Mouse (Mus musculus) kidney, postnatal 0 days (tissue): ENCODE results near the gene Pla2g4a. TPM values are rescaled to one million over a fixed set of nuclear protein-coding genes. Genes with fewer than 3 reads are reported as not detected.
A peak's percentile ranks its signal among the peaks of the same experiment; 100 is the strongest.

Source experiments
- ATAC-seq: fragments of 200-750 bp; cut with Nextera tagmentation; replicated peaks from 2 replicates; pipeline ENCODE4 v1.8.0; 2017; ENCODE audit warnings: low read depth, moderate number of reproducible peaks, moderate TSS enrichment, moderate library complexity; ENCODE audit not compliant: low FRiP score
- DNase-seq: peaks from one replicate; pipeline ENCODE4 v3.0.0-alpha.2; 2016; ENCODE audit warnings: low spot score
- H3K27ac ChIP-seq: fragments of 300-500 bp; sonication (generic); 2 replicates; pipeline ENCODE4 v1.5.1; 2014; ENCODE audit warnings: mild to moderate bottlenecking
- H3K27me3 ChIP-seq: fragments of 300-500 bp; sonication (generic); 2 replicates; pipeline ENCODE4 v1.6.1; 2014; ENCODE audit warnings: low read length, mixed read lengths; ENCODE audit not compliant: insufficient read depth
- H3K36me3 ChIP-seq: fragments of 300-500 bp; sonication (generic); 2 replicates; pipeline ENCODE4 v1.6.1; 2014; ENCODE audit warnings: low read length, mixed read lengths; ENCODE audit not compliant: insufficient read depth
- H3K4me1 ChIP-seq: fragments of 300-500 bp; sonication (generic); replicated peaks from 2 replicates; pipeline ENCODE4 v1.6.1; 2014; ENCODE audit warnings: antibody characterized with exemption, low read length, mixed read lengths; ENCODE audit not compliant: insufficient read depth
- H3K4me2 ChIP-seq: fragments of 300-500 bp; sonication (generic); 2 replicates; pipeline ENCODE4 v1.6.1; 2014; ENCODE audit warnings: mild to moderate bottlenecking, low read length, moderate library complexity, mixed read lengths
- H3K4me3 ChIP-seq: fragments of 300-500 bp; sonication (generic); replicated peaks from 2 replicates; pipeline ENCODE4 v1.5.1; 2014; ENCODE audit warnings: low read depth, low read length
- H3K9ac ChIP-seq: fragments of 300-500 bp; sonication (generic); 2 replicates; pipeline ENCODE4 v1.6.1; 2014; ENCODE audit warnings: low read depth, low read length
- H3K9me3 ChIP-seq: fragments of 300-500 bp; sonication (generic); replicated peaks from 2 replicates; pipeline ENCODE4 v1.6.1; 2016; ENCODE audit warnings: low read length, inconsistent platforms, mixed read lengths
- CTCF ChIP-seq: IDR thresholded peaks from 2 replicates; pipeline ENCODE4 v1.5.1; 2016; ENCODE audit warnings: antibody characterized with exemption, low read depth, mild to moderate bottlenecking, moderate library complexity
- WGBS: fragments of 180-500 bp; shearing (Covaris S2); extraction: QIAGEN DNeasy Blood & Tissue Kit; methylation state at CpG from one replicate; pipeline ENCODE4 v1.1.7; 2014; 5-methylcytosine and 5-hydroxymethylcytosine counted together
- polyA plus RNA-seq: library from polyadenylated mRNA; unstranded; fragments of >200 nt; fragmentation: Nextera tagmentation; extraction: Ambion mirVana; gene quantifications from 2 replicates; pipeline ENCODE4 v1.2.1, GENCODE M21; 2015

Pla2g4a gene
- polyA plus RNA-seq, 1 experiment from 2014 or later, result 58.0 TPM

DNA sequence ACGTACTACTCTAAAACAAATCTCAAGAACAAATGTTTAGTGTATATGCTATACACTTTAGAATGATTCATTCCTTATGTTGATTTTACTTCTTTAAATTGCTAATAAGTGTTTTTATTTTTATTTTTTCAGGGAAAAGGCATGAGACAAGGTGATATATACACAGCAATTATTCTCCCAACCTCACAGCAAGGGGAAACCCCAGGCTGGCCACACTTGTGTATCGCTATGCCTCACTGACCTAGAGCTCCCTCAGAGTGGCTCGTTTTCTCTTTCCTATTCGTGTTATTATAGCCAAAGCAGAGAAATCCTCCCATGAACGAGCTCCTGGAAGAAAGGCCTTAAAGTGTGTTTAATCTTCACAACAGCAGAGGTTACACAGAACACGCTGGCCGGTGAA is 106.2 kb downstream of the Pla2g4a start:
- WGBS, result 41% methylated on average over 7 of the region's 7 CpGs
- H3K27ac ChIP-seq, result no peak overlapping the region
- ATAC-seq, result no peak

DNA sequence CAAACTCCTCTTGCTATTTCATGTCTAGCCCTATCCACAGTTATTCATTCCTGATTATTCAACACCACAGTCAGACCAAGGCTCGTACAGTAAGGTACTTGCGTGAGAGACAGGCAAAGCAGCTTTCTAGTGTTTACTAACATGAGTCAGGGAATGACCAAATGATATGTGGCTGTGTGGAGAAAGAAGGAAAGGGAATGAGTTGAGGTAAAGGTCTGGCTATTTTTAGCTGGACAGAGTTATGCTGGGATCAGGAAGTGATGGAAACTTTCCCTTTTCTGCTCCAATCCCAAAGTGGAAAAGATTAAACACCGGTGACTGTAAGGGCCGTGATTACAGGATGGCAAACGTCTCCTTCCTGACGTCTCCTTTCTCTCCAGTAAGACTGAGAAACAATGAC is 114.4 kb downstream of the Pla2g4a start:
- H3K36me3 ChIP-seq, result no peaks in the 10 kb centered on the region
- H3K27ac ChIP-seq, result no peak overlapping the region
- no peak for ATAC-seq
- DNase-seq, result peak; percentile 40
- H3K27me3 ChIP-seq, result no peaks in the 10 kb centered on the region
- WGBS, result 52% methylated on average over 6 of the region's 6 CpGs
- H3K9ac ChIP-seq, result no peak overlapping the region
- H3K9me3 ChIP-seq, result no peaks in the 10 kb centered on the region
- H3K4me2 ChIP-seq, result no peak overlapping the region
- TF ChIP-seq CTCF, result no peak
- H3K4me1 ChIP-seq, result no peaks in the 10 kb centered on the region
- H3K4me3 ChIP-seq, result no peak overlapping the region

More for the DNA sequence above, 106.2 kb downstream of the Pla2g4a start:
- no peak overlapping the region for H3K4me3 ChIP-seq
- no peak overlapping the region for H3K4me2 ChIP-seq
- 0 out of 2 replicates have a peak, but pooled peaks cover 2% of the 10 kb centered on the region for H3K36me3 ChIP-seq
- no peaks in the 10 kb centered on the region for H3K27me3 ChIP-seq
- no peak overlapping the region for H3K9ac ChIP-seq
- no peaks in the 10 kb centered on the region for H3K4me1 ChIP-seq
- no peaks in the 10 kb centered on the region for H3K9me3 ChIP-seq
- peak; percentile 50 for DNase-seq
- no peak for TF ChIP-seq CTCF

- H3K4me2 ChIP-seq, result no peak overlapping the region
- no peaks in the 10 kb centered on the region for H3K4me1 ChIP-seq
- H3K4me3 ChIP-seq, result no peak overlapping the region
- H3K27ac ChIP-seq, result no peak overlapping the region
- H3K36me3 ChIP-seq, result peaks cover 3% of the 10 kb centered on the region; the same call in 1 of the 2 replicates
- H3K27me3 ChIP-seq, result no peaks in the 10 kb centered on the region
- no peak overlapping the region for H3K9ac ChIP-seq
- DNase-seq, result no peak
- no peak for TF ChIP-seq CTCF
- H3K9me3 ChIP-seq, result no peaks in the 10 kb centered on the region
- no peak for ATAC-seq
- WGBS, result 95% methylated on average over 1 of the region's 1 CpGs
These were observed 119.2 kb downstream of the Pla2g4a start for GRCm38 (mm10) chr1:149841845-149842244.

GRCm38 (mm10) chr1:149840961-149841416 is 120.1 kb downstream of the Pla2g4a start:
- peaks cover 3% of the 10 kb centered on the region; the same call in 1 of the 2 replicates for H3K36me3 ChIP-seq

DNA sequence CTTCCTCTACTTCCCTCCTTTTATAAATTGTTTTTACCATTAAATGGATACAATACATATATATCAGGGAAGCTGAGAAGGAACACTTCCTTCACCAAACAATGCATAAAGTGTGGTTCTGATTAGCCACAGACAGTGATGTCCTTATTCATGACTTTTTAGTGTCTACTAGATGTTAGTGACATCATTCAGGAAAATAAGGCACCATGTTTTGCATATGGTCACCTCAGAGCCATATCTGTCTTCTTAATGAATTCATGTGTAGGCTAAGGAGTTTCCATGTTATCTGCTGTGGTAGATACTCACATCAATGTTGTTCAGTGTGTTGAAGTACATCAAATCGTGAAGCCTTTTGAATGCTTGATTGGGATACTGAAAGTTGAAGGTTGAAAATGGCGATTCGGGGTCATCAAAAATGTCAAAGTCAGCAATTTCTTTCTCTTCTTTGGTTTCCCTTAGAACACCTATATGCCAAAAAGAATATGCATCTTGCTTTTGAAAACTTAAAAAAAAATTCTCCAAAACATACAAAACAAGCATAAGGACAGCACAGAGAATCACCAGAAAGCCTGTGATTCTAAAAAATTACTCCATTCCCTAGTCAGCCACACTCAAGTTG is 120.7 kb downstream of the Pla2g4a start:
- Histone ChIP-seq H3K4me2 (no peak overlapping the region), H3K27me3 (no peaks in the 10 kb centered on the region), H3K9ac (no peak overlapping the region), H3K4me3 (no peak overlapping the region), H3K4me1 (no peaks in the 10 kb centered on the region), H3K9me3 (no peaks in the 10 kb centered on the region), H3K36me3 (peaks cover 3% of the 10 kb centered on the region; the same call in 1 of the 2 replicates), H3K27ac (no peak overlapping the region)
- no peak for ATAC-seq
- WGBS, result 96% methylated on average over 3 of the region's 3 CpGs
- no peak for DNase-seq
- no peak for TF ChIP-seq CTCF

More at GRCm38 (mm10) chr1:149840961-149841416, 120.1 kb downstream of the Pla2g4a start:
- ATAC-seq (no peak), DNase-seq (no peak)
- H3K27me3 ChIP-seq, result no peaks in the 10 kb centered on the region
- no peak for TF ChIP-seq CTCF
- no peak overlapping the region for H3K9ac ChIP-seq
- H3K27ac ChIP-seq, result no peak overlapping the region
- 88% methylated on average over 4 of the region's 4 CpGs for WGBS
- H3K4me2 ChIP-seq, result no peak overlapping the region
- H3K4me1 ChIP-seq, result no peaks in the 10 kb centered on the region
- no peaks in the 10 kb centered on the region for H3K9me3 ChIP-seq
- no peak overlapping the region for H3K4me3 ChIP-seq

DNA sequence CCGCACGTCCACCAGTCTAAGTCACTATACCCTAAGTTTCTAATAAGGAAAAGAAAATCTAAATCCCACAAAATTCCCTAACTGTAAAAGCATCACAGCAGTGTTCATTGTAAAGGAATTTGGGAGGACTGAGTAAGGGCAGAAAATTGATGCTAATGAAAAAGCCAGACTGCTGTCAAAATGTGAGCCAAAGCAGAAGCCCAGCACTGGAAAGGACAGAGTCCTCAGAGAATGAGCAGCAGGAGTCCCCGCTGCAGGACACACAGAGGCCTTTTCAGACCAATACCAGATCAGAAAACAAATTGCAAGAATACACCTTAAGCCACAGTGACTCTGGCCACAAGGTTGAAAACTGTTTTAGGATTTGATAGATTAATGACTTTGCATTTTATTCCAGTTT is 124.6 kb downstream of the Pla2g4a start:
- H3K4me1 ChIP-seq, result no peaks in the 10 kb centered on the region
- no peaks in the 10 kb centered on the region for H3K9me3 ChIP-seq
- H3K4me3 ChIP-seq, result no peak overlapping the region
- no peak for TF ChIP-seq CTCF
- H3K9ac ChIP-seq, result no peak overlapping the region
- ATAC-seq (no peak), DNase-seq (no peak)
- H3K27ac ChIP-seq, result no peak overlapping the region
- no peak overlapping the region for H3K4me2 ChIP-seq
- H3K27me3 ChIP-seq, result no peaks in the 10 kb centered on the region
- peaks cover 3% of the 10 kb centered on the region; the same call in 1 of the 2 replicates for H3K36me3 ChIP-seq
- 80% methylated on average over 3 of the region's 3 CpGs for WGBS

DNA sequence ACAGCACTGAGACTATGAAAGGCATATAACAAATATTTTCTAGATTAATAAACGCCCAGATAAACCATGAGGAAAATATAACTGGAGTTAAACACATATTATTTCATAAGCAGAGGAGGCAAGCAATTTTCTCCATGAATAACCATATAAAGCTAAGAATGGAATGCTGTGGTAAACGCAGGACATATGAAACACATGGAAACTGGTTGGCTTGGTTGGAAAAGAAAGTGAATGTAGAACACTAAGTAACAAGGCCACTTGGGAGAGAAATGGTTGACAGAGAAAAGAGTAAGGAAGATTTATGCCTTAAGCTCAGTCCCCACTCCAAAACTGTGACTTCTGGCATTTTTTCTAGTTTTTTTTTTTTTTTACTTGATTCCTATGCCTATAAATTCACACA is 127.2 kb downstream of the Pla2g4a start:
- Histone ChIP-seq H3K27me3 (no peaks in the 10 kb centered on the region), H3K36me3 (peaks cover 3% of the 10 kb centered on the region; the same call in 1 of the 2 replicates), H3K4me3 (no peak overlapping the region), H3K9ac (no peak overlapping the region), H3K4me2 (no peak overlapping the region), H3K9me3 (no peaks in the 10 kb centered on the region), H3K27ac (no peak overlapping the region), H3K4me1 (no peaks in the 10 kb centered on the region)
- no peak for TF ChIP-seq CTCF
- DNase-seq, result peak; percentile 11
- no peak for ATAC-seq
- 73% methylated on average over 2 of the region's 2 CpGs for WGBS
